Mouse (Mus musculus) testis, adult 2 months (tissue): ENCODE results near the gene Traf7.

Experiments
- CTCF ChIP-seq: fragments of 200-500 bp; IDR thresholded peaks from 2 replicates; pipeline ENCODE4 v1.5.1; 2012; ENCODE audit warnings: low read depth, mild to moderate bottlenecking, inconsistent platforms, low read length, moderate library complexity; ENCODE audit not compliant: control insufficient read depth, insufficient read depth, insufficient replicate concordance
- POLR2A ChIP-seq: fragments of 200-500 bp; IDR thresholded peaks from 2 replicates; pipeline ENCODE4 v1.6.1; 2012; ENCODE audit warnings: low read depth, mild to moderate bottlenecking, inconsistent platforms, low read length, moderate library complexity; ENCODE audit not compliant: control insufficient read depth

GRCm38 (mm10) chr17:24489265-24490030 lies 38.3 kb downstream of the Traf7 start:
- TF ChIP-seq POLR2A, result no peak
- TF ChIP-seq CTCF, result no peak
